Comparison of ENCODE assay signal across 15 mouse cellular contexts in the genomic region with DNA sequence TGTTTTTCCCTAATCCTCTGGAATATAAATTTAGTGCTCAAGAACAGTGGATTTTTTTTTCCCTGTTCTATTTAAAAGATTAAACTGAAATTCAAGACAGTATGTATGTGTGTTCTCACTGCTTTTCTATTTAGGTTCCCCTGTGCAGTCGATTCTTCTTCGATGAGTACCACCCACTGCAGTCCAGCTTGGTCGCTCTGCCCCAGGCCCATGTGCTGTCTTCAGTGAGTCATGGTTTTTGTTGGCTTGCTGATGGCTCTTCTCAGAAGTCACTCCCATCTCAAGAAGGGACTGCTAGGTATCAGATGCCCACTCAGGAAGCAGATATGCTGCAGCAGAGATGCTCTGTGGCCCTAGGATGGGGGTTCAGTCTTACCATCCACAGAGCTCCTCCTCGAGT.
A peak's percentile ranks its signal among the peaks of the same experiment; 100 is the strongest.
DNase-seq lines count a peak whose midpoint lies in the region.
"Had no signal": no experiment of that assay in that cellular context is flagged by ENCODE, and none has a peak within 500 bp of the region (broad histone marks: within the 10 kb centered on the region; RNA-seq: fewer than 3 reads in every experiment).

No protein-coding gene starts in this region.

- no peaks in the 10 kb centered on the region for H3K27me3 ChIP-seq in embryonic facial prominence, embryonic 10.5 days (replicated peaks; ENCODE audit: low read depth, poor library complexity, severe bottlenecking)
- H3K27me3 ChIP-seq: midbrain, embryonic 13.5 days had no signal

- no peak overlapping the region for H3K4me3 ChIP-seq in embryonic facial prominence, embryonic 10.5 days
- H3K4me3 ChIP-seq: forebrain, embryonic 10.5 days; midbrain, embryonic 13.5 days had no signal

- 0 out of 2 replicates have a peak overlapping the region, but pooled peaks have one; percentile 24 for H3K27ac ChIP-seq in embryonic facial prominence, embryonic 10.5 days (replicated peaks)
- H3K27ac ChIP-seq: forebrain, embryonic 10.5 days; midbrain, embryonic 13.5 days had no signal

- H3K36me3 ChIP-seq in embryonic facial prominence, embryonic 10.5 days (replicated peaks): no peaks in the 10 kb centered on the region
- H3K36me3 ChIP-seq: forebrain, embryonic 10.5 days; midbrain, embryonic 13.5 days had no signal

- peak; percentile 35 to 38 for DNase-seq in frontal cortex, adult 2 months (ENCODE audit: extremely low spot score in 1 of 2, low spot score in 1 of 2)
- no peak for DNase-seq in frontal cortex, postnatal 10 days (ENCODE audit: low spot score in 2 of 2)
- peak; percentile 55 for DNase-seq in right cerebral cortex, adult 18-20 months
- no peak for DNase-seq in right cerebral cortex, postnatal 25 days
- no peak for DNase-seq in embryonic facial prominence, embryonic 10.5 days (ENCODE audit: low spot score)
- no peak for DNase-seq in lung, postnatal 36 days
- DNase-seq in kidney, adult 9 months: no peak
- DNase-seq: adrenal gland, adult 2 months; cerebellum, adult 8-10 months; kidney, adult 11 months; kidney, postnatal 10 days; lung, postnatal 10 days; thymus, postnatal 25 days had no signal

- no peaks in the 10 kb centered on the region for H3K9me3 ChIP-seq in embryonic facial prominence, embryonic 10.5 days
- H3K9me3 ChIP-seq: forebrain, embryonic 10.5 days; midbrain, embryonic 13.5 days had no signal

- WGBS in embryonic facial prominence, embryonic 10.5 days: 86% methylated on average over 4 of the region's 4 CpGs

- peaks cover 20% of the 10 kb centered on the region; the same call in 1 of the 2 replicates for H3K4me1 ChIP-seq in embryonic facial prominence, embryonic 10.5 days

Comparison
In these comparisons a context has a peak if more than half of its experiments do, and no peak if none do; other contexts are left out.
1. DNase-seq: peak in frontal cortex, adult 2 months (2 of 2) and right cerebral cortex, adult 18-20 months (single experiment); none in frontal cortex, postnatal 10 days (0 of 2), right cerebral cortex, postnatal 25 days (single experiment), embryonic facial prominence, embryonic 10.5 days (single experiment), lung, postnatal 36 days (single experiment) and kidney, adult 9 months (single experiment).